Mouse (Mus musculus): ENCODE data around the gene 1700034J05Rik.

DNA sequence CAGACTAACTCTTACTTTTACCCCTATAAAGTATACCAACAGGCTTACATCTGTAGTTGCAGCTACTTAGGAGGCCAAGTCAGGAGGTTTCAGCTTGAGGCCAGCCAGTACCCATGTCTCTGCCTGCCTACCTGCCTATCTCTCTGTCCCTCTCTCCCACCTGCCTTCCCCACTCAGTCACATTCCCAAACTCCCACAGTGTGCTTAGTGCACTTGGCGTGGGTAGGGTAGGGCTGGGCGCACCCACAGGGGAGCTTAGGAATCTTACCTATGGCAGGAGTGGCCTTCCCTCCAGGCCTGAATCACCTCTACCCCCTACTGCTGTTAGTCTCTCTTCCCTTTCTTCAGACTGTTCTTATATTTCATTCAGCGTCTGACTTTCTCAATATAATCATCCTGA is 16.6 kb upstream of the 1700034J05Rik start:
- TF ChIP-seq CTCF (IDR thresholded peaks at IDR 0.05; ENCODE audit: control insufficient read depth, insufficient read depth, insufficient replicate concordance, low read depth, low read length): no peak
- TF ChIP-seq POLR2A (IDR thresholded peaks at IDR 0.05; ENCODE audit: control insufficient read depth, low read depth, low read length): no peak
